Mouse (Mus musculus) forebrain, embryonic 11.5 days (tissue): Measurements from ENCODE around the gene Slc35f6. TPM values are rescaled to one million over a fixed set of nuclear protein-coding genes. Genes with fewer than 3 reads are reported as not detected.

Source experiments
- ATAC-seq: fragments of 200-750 bp; cut with Nextera tagmentation; replicated peaks from 2 replicates; pipeline ENCODE4 v1.8.0; 2017; ENCODE audit warnings: moderate TSS enrichment; ENCODE audit not compliant: low FRiP score
- DNase-seq: peaks from one replicate; pipeline ENCODE4 v3.0.0-alpha.2; 2017; ENCODE audit warnings: low spot score
- H3K27ac ChIP-seq: fragments of 300-500 bp; sonication (generic); 2 replicates; pipeline ENCODE4 v1.5.1; 2014; ENCODE audit warnings: low read depth, low read length
- H3K27me3 ChIP-seq: fragments of 300-500 bp; sonication (generic); 2 replicates; pipeline ENCODE4 v1.6.1; 2014; ENCODE audit warnings: mild to moderate bottlenecking, low read length, mixed read lengths; ENCODE audit not compliant: control insufficient read depth, insufficient read depth
- H3K36me3 ChIP-seq: fragments of 300-500 bp; sonication (generic); 2 replicates; pipeline ENCODE4 v1.6.1; 2014; ENCODE audit warnings: mild to moderate bottlenecking, low read length, moderate library complexity, mixed read lengths; ENCODE audit not compliant: control insufficient read depth, insufficient read depth
- H3K4me1 ChIP-seq: fragments of 300-500 bp; sonication (generic); replicated peaks from 2 replicates; pipeline ENCODE4 v1.6.1; 2014; ENCODE audit warnings: low read length, mixed read lengths; ENCODE audit not compliant: control insufficient read depth, insufficient read depth
- H3K4me2 ChIP-seq: fragments of 300-500 bp; sonication (generic); 2 replicates; pipeline ENCODE4 v1.6.1; 2014; ENCODE audit warnings: low read depth, mild to moderate bottlenecking, low read length, moderate library complexity, mixed read lengths; ENCODE audit not compliant: severe bottlenecking
- H3K4me3 ChIP-seq: fragments of 300-500 bp; sonication (generic); 2 replicates; pipeline ENCODE4 v1.5.1; 2014; ENCODE audit warnings: low read depth, low read length
- H3K9ac ChIP-seq: fragments of 300-500 bp; sonication (generic); 2 replicates; pipeline ENCODE4 v1.6.1; 2014; ENCODE audit warnings: low read length
- H3K9me3 ChIP-seq: fragments of 300-500 bp; sonication (generic); 2 replicates; pipeline ENCODE4 v1.6.1; 2016; ENCODE audit warnings: low read length, mixed read lengths; ENCODE audit not compliant: control insufficient read depth
- WGBS: fragments of 180-500 bp; shearing (Covaris S2); extraction: QIAGEN DNeasy Blood & Tissue Kit; methylation state at CpG from one replicate; pipeline ENCODE4 v1.1.7; 2014; 5-methylcytosine and 5-hydroxymethylcytosine counted together
- polyA plus RNA-seq: library from polyadenylated mRNA; unstranded; fragments of >200 nt; fragmentation: Nextera tagmentation; extraction: Ambion mirVana; gene quantifications from 2 replicates; pipeline ENCODE4 v1.2.1, GENCODE M21; 2014

Slc35f6 gene
- polyA plus RNA-seq, 1 experiment from 2014 or later = 24.1 TPM

GRCm38 (mm10) chr5:30609918-30610645 is 37.7 kb upstream of the Slc35f6 start:
- no peak overlapping the region for H3K27ac ChIP-seq
- ATAC-seq (no peak), DNase-seq (no peak)
- H3K4me2 ChIP-seq = no peak overlapping the region
- H3K9ac ChIP-seq = no peak overlapping the region
- no peaks in the 10 kb centered on the region for H3K9me3 ChIP-seq
- H3K27me3 ChIP-seq = no peaks in the 10 kb centered on the region
- H3K4me3 ChIP-seq = no peak overlapping the region
- no peaks in the 10 kb centered on the region for H3K36me3 ChIP-seq
- WGBS = 86% methylated on average over 8 of the region's 8 CpGs
- no peaks in the 10 kb centered on the region for H3K4me1 ChIP-seq

- DNase-seq (no peak), ATAC-seq (no peak)
- Histone ChIP-seq H3K27ac (no peak overlapping the region), H3K36me3 (no peaks in the 10 kb centered on the region), H3K9ac (no peak overlapping the region), H3K4me1 (no peaks in the 10 kb centered on the region), H3K27me3 (no peaks in the 10 kb centered on the region), H3K4me3 (no peak overlapping the region), H3K4me2 (no peak overlapping the region), H3K9me3 (no peaks in the 10 kb centered on the region)
- WGBS = 80% methylated on average over 1 of the region's 1 CpGs
Observed at GRCm38 (mm10) chr5:30611091-30611490, 36.6 kb upstream of the Slc35f6 start.

- H3K4me1 ChIP-seq = no peaks in the 10 kb centered on the region
- WGBS = 23% methylated on average over 3 of the region's 3 CpGs
- DNase-seq = no peak
- H3K27me3 ChIP-seq = no peaks in the 10 kb centered on the region
- no peaks in the 10 kb centered on the region for H3K36me3 ChIP-seq
- H3K9me3 ChIP-seq = no peaks in the 10 kb centered on the region
- ATAC-seq = no peak
- no peak overlapping the region for H3K4me2 ChIP-seq
- no peak overlapping the region for H3K4me3 ChIP-seq
- H3K9ac ChIP-seq = no peak overlapping the region
- H3K27ac ChIP-seq = no peak overlapping the region
Observed at GRCm38 (mm10) chr5:30611689-30612088, 36.0 kb upstream of the Slc35f6 start.

GRCm38 (mm10) chr5:30612575-30612974 is 35.2 kb upstream of the Slc35f6 start:
- no peak overlapping the region for H3K27ac ChIP-seq
- no peak for DNase-seq
- H3K4me3 ChIP-seq = no peak overlapping the region
- H3K9me3 ChIP-seq = no peaks in the 10 kb centered on the region
- no peaks in the 10 kb centered on the region for H3K27me3 ChIP-seq
- no peak for ATAC-seq
- H3K36me3 ChIP-seq = no peaks in the 10 kb centered on the region
- H3K4me2 ChIP-seq = no peak overlapping the region
- H3K9ac ChIP-seq = no peak overlapping the region
- H3K4me1 ChIP-seq = no peaks in the 10 kb centered on the region
- 86% methylated on average over 4 of the region's 4 CpGs for WGBS

- ATAC-seq (no peak), DNase-seq (no peak)
- no peak overlapping the region for H3K4me2 ChIP-seq
- no peak overlapping the region for H3K9ac ChIP-seq
- H3K4me1 ChIP-seq = no peaks in the 10 kb centered on the region
- no peaks in the 10 kb centered on the region for H3K9me3 ChIP-seq
- H3K27me3 ChIP-seq = no peaks in the 10 kb centered on the region
- H3K36me3 ChIP-seq = no peaks in the 10 kb centered on the region
- WGBS = 86% methylated on average over 8 of the region's 8 CpGs
- H3K4me3 ChIP-seq = no peak overlapping the region
- H3K27ac ChIP-seq = no peak overlapping the region
Observed at GRCm38 (mm10) chr5:30613242-30613641, 34.5 kb upstream of the Slc35f6 start.

- DNase-seq (no peak), ATAC-seq (no peak)
- Histone ChIP-seq H3K9me3 (no peaks in the 10 kb centered on the region), H3K9ac (no peak overlapping the region), H3K4me3 (no peak overlapping the region), H3K4me1 (no peaks in the 10 kb centered on the region), H3K27ac (no peak overlapping the region), H3K36me3 (no peaks in the 10 kb centered on the region), H3K27me3 (no peaks in the 10 kb centered on the region), H3K4me2 (no peak overlapping the region)
- WGBS = 22% methylated on average over 1 of the region's 1 CpGs
Observed at GRCm38 (mm10) chr5:30614221-30614620, 33.5 kb upstream of the Slc35f6 start.

- WGBS = 45% methylated on average over 6 of the region's 6 CpGs
Observed at GRCm38 (mm10) chr5:30615416-30615815, 32.3 kb upstream of the Slc35f6 start.

GRCm38 (mm10) chr5:30615819-30616218 is 31.9 kb upstream of the Slc35f6 start:
- 83% methylated on average over 4 of the region's 4 CpGs for WGBS

More at GRCm38 (mm10) chr5:30615416-30615815, 32.3 kb upstream of the Slc35f6 start:
- Histone ChIP-seq H3K27ac (no peak overlapping the region), H3K9ac (no peak overlapping the region), H3K4me2 (no peak overlapping the region), H3K36me3 (no peaks in the 10 kb centered on the region), H3K4me3 (no peak overlapping the region), H3K4me1 (no peaks in the 10 kb centered on the region), H3K9me3 (no peaks in the 10 kb centered on the region), H3K27me3 (no peaks in the 10 kb centered on the region)
- ATAC-seq (no peak), DNase-seq (no peak)

GRCm38 (mm10) chr5:30616644-30617043 is 31.1 kb upstream of the Slc35f6 start:
- Histone ChIP-seq H3K9me3 (no peaks in the 10 kb centered on the region), H3K4me3 (no peak overlapping the region), H3K36me3 (no peaks in the 10 kb centered on the region), H3K4me2 (no peak overlapping the region), H3K4me1 (no peaks in the 10 kb centered on the region), H3K9ac (no peak overlapping the region), H3K27ac (no peak overlapping the region), H3K27me3 (peaks cover 7% of the 10 kb centered on the region)
- ATAC-seq = no peak
- no peak for DNase-seq
- 38% methylated on average over 3 of the region's 3 CpGs for WGBS

More at GRCm38 (mm10) chr5:30615819-30616218, 31.9 kb upstream of the Slc35f6 start:
- ATAC-seq = no peak
- H3K4me1 ChIP-seq = no peaks in the 10 kb centered on the region
- H3K4me3 ChIP-seq = no peak overlapping the region
- H3K9me3 ChIP-seq = no peaks in the 10 kb centered on the region
- DNase-seq = no peak
- H3K27ac ChIP-seq = no peak overlapping the region
- no peak overlapping the region for H3K4me2 ChIP-seq
- H3K9ac ChIP-seq = no peak overlapping the region
- H3K36me3 ChIP-seq = no peaks in the 10 kb centered on the region
- no peaks in the 10 kb centered on the region for H3K27me3 ChIP-seq
